Mouse (Mus musculus): Measurements from ENCODE around the gene Nes.

Gene Nes

GRCm38 (mm10) chr3:88022322-88023191, 51.7 kb downstream of the Nes start:
- DNase-seq (ENCODE audit: low spot score in 2 of 2) = peak; percentile 28 to 51

GRCm38 (mm10) chr3:88023192-88024074, 52.6 kb downstream of the Nes start:
- DNase-seq (ENCODE audit: low spot score in 2 of 2) = no peak

- DNase-seq (ENCODE audit: low spot score in 2 of 2) = no peak
Measured at GRCm38 (mm10) chr3:88026823-88027222, 55.9 kb downstream of the Nes start.

GRCm38 (mm10) chr3:88027434-88028186, 56.7 kb downstream of the Nes start, which contains the start of gene Hapln2:
Gene Hapln2 (minus strand): TSS chr3:88027583.
- no peak for DNase-seq (ENCODE audit: low spot score in 2 of 2)

All from thymus, postnatal 10 days (tissue).